Mouse (Mus musculus) ES-Bruce4 (cell line): ENCODE measurements around the gene En1. TPM values are rescaled to one million over a fixed set of nuclear protein-coding genes. Genes with fewer than 3 reads are reported as not detected.
A peak's percentile ranks its signal among the peaks of the same experiment; 100 is the strongest.

ENCODE experiments used
- H3K27ac ChIP-seq: 2 replicates; pipeline ENCODE4 v1.5.1; 2012; ENCODE audit warnings: low read length, inconsistent platforms; ENCODE audit not compliant: insufficient read depth
- H3K27me3 ChIP-seq: 2 replicates; pipeline ENCODE4 v1.6.1; 2012; ENCODE audit warnings: mild to moderate bottlenecking, low read length, inconsistent platforms; ENCODE audit not compliant: control insufficient read depth, poor library complexity, insufficient read depth, severe bottlenecking
- H3K36me3 ChIP-seq: 2 replicates; pipeline ENCODE4 v1.6.1; 2012; ENCODE audit warnings: inconsistent platforms, mild to moderate bottlenecking, low read length, moderate library complexity; ENCODE audit not compliant: control insufficient read depth, poor library complexity, insufficient read depth, severe bottlenecking
- H3K4me1 ChIP-seq: one replicate; pipeline ENCODE4 v1.8.1; 2011; ENCODE audit warnings: low read length; ENCODE audit not compliant: control insufficient read depth, insufficient read depth
- H3K4me3 ChIP-seq: 2 replicates; pipeline ENCODE4 v1.5.1; 2011; ENCODE audit warnings: low read depth, mild to moderate bottlenecking, low read length
- H3K9ac ChIP-seq: 2 replicates; pipeline ENCODE4 v1.6.1; 2012; ENCODE audit warnings: low read depth, mild to moderate bottlenecking, inconsistent platforms; ENCODE audit not compliant: poor library complexity, severe bottlenecking
- H3K9me3 ChIP-seq: replicated peaks from 2 replicates; pipeline ENCODE4 v1.6.1; 2012; ENCODE audit warnings: mild to moderate bottlenecking, low read length, inconsistent platforms; ENCODE audit not compliant: control insufficient read depth, poor library complexity, insufficient read depth, severe bottlenecking
- CTCF ChIP-seq: IDR thresholded peaks from one replicate; pipeline ENCODE4 v1.8.1; 2011; ENCODE audit warnings: low read depth, low read length
- EP300 ChIP-seq: IDR thresholded peaks from 2 replicates; pipeline ENCODE4 v1.6.1; 2011; ENCODE audit warnings: low read depth, low read length; ENCODE audit not compliant: insufficient read depth
- POLR2A ChIP-seq: IDR thresholded peaks from one replicate; pipeline ENCODE4 v1.8.1; 2011; ENCODE audit warnings: low read length; ENCODE audit not compliant: insufficient read depth
- polyA plus RNA-seq: library from polyadenylated mRNA; stranded (reverse); fragments of >200 nt; gene quantifications from 2 replicates; pipeline ENCODE4 v1.2.4, GENCODE M21; 2011; ENCODE audit warnings: low read depth; ENCODE audit not compliant: missing spikeins, insufficient read depth, insufficient read length

Gene En1
- polyA plus RNA-seq, 1 experiment = 0.61 TPM

DNA sequence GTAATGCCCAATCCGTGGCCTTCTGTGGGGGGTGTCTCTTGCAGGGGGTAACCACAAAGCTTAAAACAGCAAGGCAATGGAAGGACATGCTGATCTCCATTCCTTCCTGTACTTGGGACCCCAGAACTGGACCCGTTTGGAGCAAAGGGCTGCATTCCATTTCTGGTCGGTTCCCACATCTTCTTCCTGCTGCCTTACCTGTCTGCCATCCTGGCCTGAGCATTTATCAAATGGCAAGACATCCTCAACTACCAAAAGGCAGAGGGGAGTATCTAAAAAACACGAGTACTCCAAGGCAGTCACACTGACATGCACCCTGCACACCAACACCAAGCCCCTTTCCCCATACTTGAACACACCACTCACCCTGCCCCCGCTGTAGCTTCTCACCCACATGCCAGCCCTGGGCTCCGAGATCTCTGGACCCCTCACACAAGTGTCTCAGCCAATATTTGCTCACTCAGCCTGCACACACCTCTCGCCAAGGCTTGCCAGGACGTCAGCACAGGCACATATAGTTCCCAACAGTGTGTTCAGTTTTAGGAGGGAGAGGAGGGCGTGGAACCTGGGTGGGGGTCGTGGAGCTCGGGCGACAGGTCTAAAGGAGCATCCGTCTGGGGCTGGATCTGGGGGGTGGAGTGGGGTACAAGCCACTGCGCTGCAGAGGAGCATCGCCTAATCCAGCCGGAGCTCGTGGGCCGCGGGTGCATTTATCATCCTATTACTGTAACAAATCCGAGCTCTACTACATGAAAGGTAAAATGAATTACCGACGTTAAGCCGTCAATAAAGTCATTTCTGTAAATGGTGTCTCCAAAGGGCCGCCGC, 2.7 kb upstream of the En1 start:
- H3K36me3 ChIP-seq = no peaks in the 10 kb centered on the region
- H3K4me3 ChIP-seq = no peak overlapping the region
- peaks cover 51% of the 10 kb centered on the region for H3K27me3 ChIP-seq
- no peak overlapping the region for H3K27ac ChIP-seq
- no peak for TF ChIP-seq POLR2A
- no peak for TF ChIP-seq EP300
- TF ChIP-seq CTCF = no peak
- no peaks in the 10 kb centered on the region for H3K4me1 ChIP-seq
- H3K9ac ChIP-seq = no peak overlapping the region
- H3K9me3 ChIP-seq = no peaks in the 10 kb centered on the region

GRCm38 (mm10) chr1:120600149-120600445, 2.1 kb upstream of the En1 start:
- Histone ChIP-seq H3K4me1 (no peaks in the 10 kb centered on the region), H3K27ac (no peak overlapping the region), H3K4me3 (no peak overlapping the region), H3K27me3 (peaks cover 55% of the 10 kb centered on the region), H3K9ac (no peak overlapping the region), H3K36me3 (no peaks in the 10 kb centered on the region), H3K9me3 (no peaks in the 10 kb centered on the region)
- no peak for TF ChIP-seq CTCF
- TF ChIP-seq POLR2A = no peak
- no peak for TF ChIP-seq EP300

- no peak overlapping the region for H3K27ac ChIP-seq
- H3K4me1 ChIP-seq = no peaks in the 10 kb centered on the region
- TF ChIP-seq EP300 (no peak), POLR2A (no peak), CTCF (no peak)
- H3K36me3 ChIP-seq = no peaks in the 10 kb centered on the region
- H3K27me3 ChIP-seq = peaks cover 55% of the 10 kb centered on the region
- H3K9me3 ChIP-seq = no peaks in the 10 kb centered on the region
- H3K9ac ChIP-seq = no peak overlapping the region
- H3K4me3 ChIP-seq = no peak overlapping the region
Measured at GRCm38 (mm10) chr1:120600516-120601252, 1.5 kb upstream of the En1 start.

DNA sequence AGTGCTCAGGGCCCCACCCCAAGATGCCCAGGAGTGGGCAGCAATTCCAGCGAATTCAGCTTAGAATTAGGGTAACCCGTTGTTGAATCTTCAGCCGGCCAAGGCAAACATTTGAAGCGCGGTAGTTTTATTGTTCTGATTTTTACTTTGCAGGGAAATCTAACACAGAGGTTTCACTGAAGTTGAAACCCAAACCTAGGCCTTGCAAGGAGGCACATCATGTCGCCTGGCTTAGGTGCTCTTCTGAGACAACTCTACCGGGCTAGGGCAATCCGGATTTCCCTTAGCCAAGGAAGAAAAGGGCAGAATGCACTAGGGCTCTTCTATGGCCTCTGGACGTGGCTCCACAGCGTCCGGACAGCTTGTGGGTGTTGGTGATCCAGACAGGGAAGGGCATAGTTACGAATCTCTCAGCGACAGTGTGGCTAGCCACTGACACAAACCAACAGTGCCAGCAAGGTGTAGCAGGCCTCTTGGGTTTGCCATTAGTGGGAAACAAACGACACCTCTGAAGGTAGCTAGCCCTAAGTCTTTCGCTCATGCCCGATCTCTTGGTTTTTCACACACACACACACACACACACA, 873 bp upstream of the En1 start:
- H3K27me3 ChIP-seq = peaks cover 56% of the 10 kb centered on the region
- H3K4me1 ChIP-seq = no peaks in the 10 kb centered on the region
- H3K27ac ChIP-seq = no peak overlapping the region
- no peaks in the 10 kb centered on the region for H3K36me3 ChIP-seq
- TF ChIP-seq CTCF = no peak
- no peak for TF ChIP-seq POLR2A
- no peak for TF ChIP-seq EP300
- H3K9me3 ChIP-seq = no peaks in the 10 kb centered on the region
- no peak overlapping the region for H3K4me3 ChIP-seq
- H3K9ac ChIP-seq = no peak overlapping the region

DNA sequence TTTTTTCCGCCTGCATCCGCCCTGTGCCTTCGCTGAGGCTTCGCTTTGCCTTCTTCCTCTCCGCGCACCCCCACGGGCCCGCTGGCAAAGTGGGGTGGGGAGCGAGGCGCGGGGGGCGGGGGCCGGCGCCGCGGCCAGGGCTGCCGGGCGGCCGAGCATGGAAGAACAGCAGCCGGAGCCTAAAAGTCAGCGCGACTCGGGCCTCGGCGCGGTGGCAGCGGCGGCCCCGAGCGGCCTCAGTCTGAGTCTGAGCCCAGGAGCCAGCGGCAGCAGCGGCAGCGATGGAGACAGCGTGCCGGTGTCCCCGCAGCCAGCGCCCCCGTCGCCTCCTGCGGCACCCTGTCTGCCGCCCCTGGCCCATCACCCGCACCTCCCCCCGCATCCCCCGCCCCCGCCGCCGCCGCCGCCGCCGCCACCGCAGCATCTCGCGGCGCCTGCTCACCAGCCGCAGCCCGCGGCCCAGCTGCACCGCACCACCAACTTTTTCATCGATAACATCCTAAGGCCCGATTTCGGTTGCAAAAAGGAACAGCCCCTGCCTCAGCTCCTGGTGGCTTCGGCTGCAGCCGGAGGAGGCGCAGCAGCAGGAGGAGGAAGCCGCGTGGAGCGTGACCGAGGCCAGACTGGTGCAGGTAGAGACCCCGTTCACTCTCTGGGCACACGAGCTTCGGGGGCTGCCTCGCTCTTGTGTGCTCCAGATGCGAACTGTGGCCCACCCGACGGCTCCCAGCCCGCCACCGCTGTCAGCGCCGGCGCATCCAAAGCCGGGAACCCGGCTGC, 848 bp downstream of the En1 start:
- Histone ChIP-seq H3K4me3 (peak overlapping the region; percentile 45), H3K9me3 (no peaks in the 10 kb centered on the region), H3K27ac (no peak overlapping the region), H3K9ac (peak overlapping the region; percentile 24), H3K4me1 (no peaks in the 10 kb centered on the region), H3K36me3 (no peaks in the 10 kb centered on the region), H3K27me3 (peaks cover 52% of the 10 kb centered on the region)
- TF ChIP-seq CTCF (no peak), EP300 (no peak), POLR2A (no peak)
